Mouse (Mus musculus): ENCODE measurements around the gene Ldlrad3. TPM values are rescaled to one million over a fixed set of nuclear protein-coding genes. Genes with fewer than 3 reads are reported as not detected.
A peak's percentile ranks its signal among the peaks of the same experiment; 100 is the strongest.

The Ldlrad3 gene
- polyA plus RNA-seq, 1 experiment from 2014 or later, result 24.6 TPM

DNA sequence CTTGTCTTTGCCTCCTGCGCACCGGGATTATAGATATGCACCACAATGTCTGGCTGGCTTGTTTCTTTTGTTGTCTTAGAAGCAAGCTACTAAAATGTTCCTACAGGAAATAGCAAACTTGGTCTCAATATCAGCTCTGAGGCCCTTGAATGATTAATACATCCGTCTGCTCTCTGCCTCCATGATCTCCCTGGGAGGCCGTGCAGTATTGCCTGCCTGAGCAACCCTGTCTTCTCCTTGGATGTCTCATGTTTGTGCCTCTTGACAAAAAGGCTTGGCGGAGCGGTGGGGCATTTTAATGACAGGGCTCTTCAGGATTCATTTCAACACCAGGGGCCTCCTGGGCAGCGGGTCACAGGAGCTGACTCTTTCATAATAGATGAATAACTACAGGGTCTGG, 219.0 kb downstream of the Ldlrad3 start:
- Histone ChIP-seq H3K9ac (ENCODE audit: low read depth, low read length) (no peak overlapping the region), H3K4me3 (ENCODE audit: low read length) (no peak overlapping the region), H3K9me3 (ENCODE audit: control insufficient read depth, low read length) (no peaks in the 10 kb centered on the region), H3K27me3 (replicated peaks; ENCODE audit: control insufficient read depth, insufficient read depth, low read length) (no peaks in the 10 kb centered on the region), H3K36me3 (ENCODE audit: control insufficient read depth, insufficient read depth, low read length) (no peaks in the 10 kb centered on the region), H3K4me1 (ENCODE audit: control insufficient read depth, insufficient read depth, low read depth, low read length) (peaks cover 8% of the 10 kb centered on the region), H3K4me2 (ENCODE audit: low read length) (no peak overlapping the region), H3K27ac (ENCODE audit: low read depth, low read length) (no peak overlapping the region)
- ATAC-seq, result no peak
- 32% methylated on average over 7 of the region's 7 CpGs for WGBS

DNA sequence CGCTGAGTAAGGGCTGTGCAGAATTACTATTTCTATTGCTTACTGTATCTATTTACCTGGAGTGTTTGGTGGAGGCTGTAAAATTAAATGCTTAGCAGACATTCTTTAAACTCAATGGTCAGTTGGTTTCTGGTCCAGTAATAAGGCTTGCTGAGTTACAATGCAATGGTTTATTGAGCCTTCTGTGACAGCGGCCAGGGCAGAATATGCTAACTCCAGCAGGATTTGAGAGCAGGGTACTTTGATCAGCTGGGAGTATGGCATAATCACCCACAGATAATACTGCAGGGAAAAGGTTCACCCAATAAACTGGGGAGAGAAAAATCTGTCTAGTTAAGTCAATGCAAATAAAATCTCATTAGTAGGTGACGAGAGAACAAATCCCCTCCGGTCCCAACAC, 220.2 kb downstream of the Ldlrad3 start:
- H3K4me2 ChIP-seq (ENCODE audit: low read length), result no peak overlapping the region
- WGBS, result 62% methylated on average over 4 of the region's 4 CpGs
- H3K27ac ChIP-seq (ENCODE audit: low read depth, low read length), result no peak overlapping the region
- H3K36me3 ChIP-seq (ENCODE audit: control insufficient read depth, insufficient read depth, low read length), result no peaks in the 10 kb centered on the region
- no peak overlapping the region for H3K9ac ChIP-seq (ENCODE audit: low read depth, low read length)
- no peak for ATAC-seq
- H3K4me3 ChIP-seq (ENCODE audit: low read length), result no peak overlapping the region
- H3K4me1 ChIP-seq (ENCODE audit: control insufficient read depth, insufficient read depth, low read depth, low read length), result peaks cover 9% of the 10 kb centered on the region
- no peaks in the 10 kb centered on the region for H3K9me3 ChIP-seq (ENCODE audit: control insufficient read depth, low read length)
- no peaks in the 10 kb centered on the region for H3K27me3 ChIP-seq (replicated peaks; ENCODE audit: control insufficient read depth, insufficient read depth, low read length)

DNA sequence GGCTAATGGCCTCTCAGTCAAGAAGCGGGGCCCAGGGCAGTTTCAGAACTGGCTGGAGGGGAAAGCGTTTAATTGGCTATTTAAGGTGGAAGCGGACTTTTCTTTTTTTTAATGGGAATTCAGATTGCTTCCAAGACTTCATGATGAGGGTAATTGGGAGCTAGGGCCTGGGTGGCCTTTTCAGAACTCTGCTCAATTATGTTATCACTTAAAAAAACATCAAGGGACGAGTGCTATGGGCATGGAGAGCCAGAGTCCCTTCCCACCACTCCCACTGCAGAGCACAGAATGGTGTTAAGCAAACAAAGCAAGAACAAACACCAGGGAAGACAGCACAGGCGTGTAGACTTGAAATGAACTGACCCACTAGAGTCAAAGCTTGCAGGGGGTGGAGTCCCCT, 220.7 kb downstream of the Ldlrad3 start:
- Histone ChIP-seq H3K4me2 (ENCODE audit: low read length) (no peak overlapping the region), H3K9ac (ENCODE audit: low read depth, low read length) (no peak overlapping the region), H3K4me3 (ENCODE audit: low read length) (no peak overlapping the region), H3K4me1 (ENCODE audit: control insufficient read depth, insufficient read depth, low read depth, low read length) (peaks cover 14% of the 10 kb centered on the region), H3K9me3 (ENCODE audit: control insufficient read depth, low read length) (no peaks in the 10 kb centered on the region), H3K36me3 (ENCODE audit: control insufficient read depth, insufficient read depth, low read length) (no peaks in the 10 kb centered on the region), H3K27me3 (replicated peaks; ENCODE audit: control insufficient read depth, insufficient read depth, low read length) (no peaks in the 10 kb centered on the region), H3K27ac (ENCODE audit: low read depth, low read length) (no peak overlapping the region)
- ATAC-seq, result no peak
- 39% methylated on average over 5 of the region's 5 CpGs for WGBS

DNA sequence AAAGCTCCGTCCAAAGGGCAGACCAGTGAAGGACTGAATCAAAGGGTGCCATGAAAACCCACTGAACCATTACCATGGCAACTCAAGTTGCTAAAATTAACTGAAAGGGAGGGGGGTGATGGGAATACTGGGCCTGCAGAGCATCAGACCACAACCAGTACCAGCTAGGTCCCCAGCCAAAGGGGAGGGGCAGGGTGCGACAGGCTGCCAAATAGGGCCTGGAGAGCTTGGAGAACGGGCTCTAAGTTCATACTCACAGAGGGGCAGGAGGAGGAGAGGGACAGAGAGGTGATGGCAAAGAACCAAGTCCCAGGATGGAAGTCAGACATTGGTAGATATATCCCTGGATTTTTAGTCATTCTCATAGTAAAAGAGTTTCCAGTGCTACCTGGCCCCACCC, 222.8 kb downstream of the Ldlrad3 start:
- ATAC-seq, result peak; percentile 19; the same call in 1 of the 2 replicates
- H3K4me1 ChIP-seq (ENCODE audit: control insufficient read depth, insufficient read depth, low read depth, low read length), result peaks cover 17% of the 10 kb centered on the region
- H3K36me3 ChIP-seq (ENCODE audit: control insufficient read depth, insufficient read depth, low read length), result no peaks in the 10 kb centered on the region
- no peak overlapping the region for H3K4me2 ChIP-seq (ENCODE audit: low read length)
- H3K9ac ChIP-seq (ENCODE audit: low read depth, low read length), result no peak overlapping the region
- H3K27me3 ChIP-seq (replicated peaks; ENCODE audit: control insufficient read depth, insufficient read depth, low read length), result no peaks in the 10 kb centered on the region
- H3K27ac ChIP-seq (ENCODE audit: low read depth, low read length), result no peak overlapping the region
- 50% methylated on average over 3 of the region's 3 CpGs for WGBS
- H3K9me3 ChIP-seq (ENCODE audit: control insufficient read depth, low read length), result no peaks in the 10 kb centered on the region
- H3K4me3 ChIP-seq (ENCODE audit: low read length), result no peak overlapping the region

DNA sequence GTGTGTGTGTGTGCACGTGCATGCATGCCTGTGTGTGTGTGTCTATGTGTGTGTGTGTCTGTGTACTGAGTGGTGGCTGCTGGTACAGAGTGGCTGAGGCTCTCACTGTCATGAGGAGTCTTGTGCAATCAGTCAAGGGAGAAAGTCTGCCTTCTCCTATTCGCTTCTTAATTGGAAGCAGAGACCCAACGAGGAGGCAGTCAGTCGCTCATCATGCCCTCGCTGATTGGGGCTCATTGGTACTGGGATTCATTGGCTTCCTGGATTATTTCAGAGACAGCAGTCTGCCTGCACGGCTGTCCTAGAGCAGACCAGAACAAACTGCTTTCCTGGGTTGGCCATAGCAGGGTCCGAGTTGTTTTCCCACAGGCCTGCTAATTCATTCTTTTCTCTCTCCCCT, 223.8 kb downstream of the Ldlrad3 start:
- H3K4me3 ChIP-seq (ENCODE audit: low read length), result no peak overlapping the region
- ATAC-seq, result 0 out of 2 replicates have a peak, but pooled peaks have one; percentile 17
- 68% methylated on average over 7 of the region's 7 CpGs for WGBS
- H3K36me3 ChIP-seq (ENCODE audit: control insufficient read depth, insufficient read depth, low read length), result no peaks in the 10 kb centered on the region
- H3K27me3 ChIP-seq (replicated peaks; ENCODE audit: control insufficient read depth, insufficient read depth, low read length), result no peaks in the 10 kb centered on the region
- no peaks in the 10 kb centered on the region for H3K9me3 ChIP-seq (ENCODE audit: control insufficient read depth, low read length)
- H3K4me1 ChIP-seq (ENCODE audit: control insufficient read depth, insufficient read depth, low read depth, low read length), result peaks cover 14% of the 10 kb centered on the region
- no peak overlapping the region for H3K9ac ChIP-seq (ENCODE audit: low read depth, low read length)
- H3K27ac ChIP-seq (ENCODE audit: low read depth, low read length), result no peak overlapping the region
- H3K4me2 ChIP-seq (ENCODE audit: low read length), result no peak overlapping the region

DNA sequence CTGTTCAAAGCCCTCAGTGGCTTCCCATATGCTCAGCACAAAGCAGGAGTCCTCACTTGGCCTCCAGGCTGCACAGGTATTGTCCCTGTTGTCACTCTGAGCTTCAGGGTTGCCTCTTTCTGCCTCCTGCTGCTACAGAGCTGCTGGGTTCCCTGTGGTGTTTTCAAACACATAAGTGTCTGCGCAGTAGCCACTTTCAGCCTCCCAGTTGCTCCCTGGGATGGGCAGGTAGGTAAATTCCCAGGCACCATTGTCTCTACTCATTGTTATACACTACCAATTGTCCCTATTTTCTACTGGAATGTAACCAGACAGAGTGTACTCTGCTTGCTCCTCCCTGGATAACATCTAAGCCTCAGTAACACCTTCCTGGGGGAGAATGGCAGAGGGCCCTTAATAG, 224.8 kb downstream of the Ldlrad3 start:
- Histone ChIP-seq H3K9ac (ENCODE audit: low read depth, low read length) (no peak overlapping the region), H3K27ac (ENCODE audit: low read depth, low read length) (no peak overlapping the region), H3K4me1 (ENCODE audit: control insufficient read depth, insufficient read depth, low read depth, low read length) (peaks cover 16% of the 10 kb centered on the region)

DNA sequence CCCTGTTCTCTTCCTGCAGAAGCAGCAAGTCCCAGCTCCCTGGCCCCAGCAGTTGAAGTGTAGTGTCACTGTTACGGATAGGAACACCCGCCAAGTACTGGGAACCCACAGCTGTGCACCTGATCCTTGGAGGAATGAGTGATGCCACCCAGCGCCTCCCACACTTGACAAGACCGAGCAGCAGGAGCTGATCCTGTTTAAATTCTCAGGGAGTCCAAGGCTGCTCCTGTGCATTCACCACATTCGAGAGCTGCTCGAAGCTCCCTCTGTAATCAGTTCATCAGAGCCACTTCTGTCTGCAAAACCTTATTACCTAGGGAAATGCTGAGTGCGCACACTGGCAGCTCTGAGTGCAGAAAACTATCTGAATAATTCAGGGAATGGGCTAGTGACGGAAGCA, 225.5 kb downstream of the Ldlrad3 start:
- Histone ChIP-seq H3K36me3 (ENCODE audit: control insufficient read depth, insufficient read depth, low read length) (no peaks in the 10 kb centered on the region), H3K4me3 (ENCODE audit: low read length) (no peak overlapping the region), H3K27ac (ENCODE audit: low read depth, low read length) (no peak overlapping the region), H3K9me3 (ENCODE audit: control insufficient read depth, low read length) (no peaks in the 10 kb centered on the region), H3K9ac (ENCODE audit: low read depth, low read length) (no peak overlapping the region), H3K4me2 (ENCODE audit: low read length) (no peak overlapping the region), H3K27me3 (replicated peaks; ENCODE audit: control insufficient read depth, insufficient read depth, low read length) (no peaks in the 10 kb centered on the region), H3K4me1 (ENCODE audit: control insufficient read depth, insufficient read depth, low read depth, low read length) (peaks cover 17% of the 10 kb centered on the region)
- 61% methylated on average over 8 of the region's 8 CpGs for whole genome bisulfite sequencing
- peak; percentile 34; the same call in 1 of the 2 replicates for ATAC-seq

More for the DNA sequence above, 224.8 kb downstream of the Ldlrad3 start:
- H3K9me3 ChIP-seq (ENCODE audit: control insufficient read depth, low read length), result no peaks in the 10 kb centered on the region
- H3K27me3 ChIP-seq (replicated peaks; ENCODE audit: control insufficient read depth, insufficient read depth, low read length), result no peaks in the 10 kb centered on the region
- 70% methylated on average over 1 of the region's 1 CpGs for WGBS
- no peak overlapping the region for H3K4me3 ChIP-seq (ENCODE audit: low read length)
- no peak overlapping the region for H3K4me2 ChIP-seq (ENCODE audit: low read length)
- no peaks in the 10 kb centered on the region for H3K36me3 ChIP-seq (ENCODE audit: control insufficient read depth, insufficient read depth, low read length)
- ATAC-seq, result no peak

DNA sequence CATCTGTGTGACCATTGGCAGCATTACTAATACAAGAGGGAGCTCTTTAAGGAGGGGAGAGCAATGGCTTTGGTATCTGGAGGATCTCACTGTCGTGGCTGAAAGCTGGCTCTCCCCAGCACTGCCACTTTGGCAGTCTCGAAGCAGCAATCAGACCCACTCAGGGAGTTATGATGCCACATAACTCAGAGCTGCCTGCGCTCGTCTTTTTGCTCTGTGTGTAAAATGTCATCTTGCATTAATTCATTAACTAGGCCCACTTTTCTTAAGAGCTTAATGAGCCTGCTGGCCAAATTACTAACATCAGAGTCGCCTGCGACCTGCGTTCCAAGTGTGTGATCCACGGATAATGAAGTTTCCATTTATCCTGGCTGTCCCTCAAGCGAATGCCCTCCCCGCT, 230.1 kb downstream of the Ldlrad3 start:
- no peak for ATAC-seq
- Histone ChIP-seq H3K4me2 (ENCODE audit: low read length) (no peak overlapping the region), H3K36me3 (ENCODE audit: control insufficient read depth, insufficient read depth, low read length) (no peaks in the 10 kb centered on the region), H3K4me1 (ENCODE audit: control insufficient read depth, insufficient read depth, low read depth, low read length) (peaks cover 17% of the 10 kb centered on the region), H3K27ac (ENCODE audit: low read depth, low read length) (no peak overlapping the region), H3K4me3 (ENCODE audit: low read length) (no peak overlapping the region), H3K9ac (ENCODE audit: low read depth, low read length) (no peak overlapping the region), H3K27me3 (replicated peaks; ENCODE audit: control insufficient read depth, insufficient read depth, low read length) (no peaks in the 10 kb centered on the region), H3K9me3 (ENCODE audit: control insufficient read depth, low read length) (no peaks in the 10 kb centered on the region)
- 47% methylated on average over 10 of the region's 10 CpGs for WGBS

DNA sequence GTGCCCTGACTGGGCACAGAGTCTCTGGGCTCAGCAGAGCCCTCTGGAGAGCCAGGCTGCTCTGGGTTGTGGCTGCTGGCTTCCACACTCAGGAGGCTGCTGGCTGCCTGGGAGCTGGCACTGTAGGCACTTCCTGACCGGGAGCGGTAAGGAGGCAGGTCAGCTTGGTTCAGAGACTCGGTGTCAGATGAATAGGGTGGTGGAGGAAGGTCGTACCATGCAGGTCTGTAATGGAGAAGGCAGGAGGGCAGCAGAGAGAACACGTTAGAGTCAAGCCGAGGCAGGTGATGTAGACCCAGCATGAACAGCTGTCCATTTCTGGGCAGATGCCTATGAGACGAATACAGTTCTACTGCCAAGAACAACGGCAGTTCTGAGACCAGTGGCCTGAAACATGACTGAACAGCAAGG, 233.2 kb downstream of the Ldlrad3 start:
- Histone ChIP-seq H3K4me2 (ENCODE audit: low read length) (no peak overlapping the region), H3K4me1 (ENCODE audit: control insufficient read depth, insufficient read depth, low read depth, low read length) (peaks cover 8% of the 10 kb centered on the region), H3K9ac (ENCODE audit: low read depth, low read length) (no peak overlapping the region), H3K4me3 (ENCODE audit: low read length) (no peak overlapping the region), H3K9me3 (ENCODE audit: control insufficient read depth, low read length) (no peaks in the 10 kb centered on the region), H3K27ac (ENCODE audit: low read depth, low read length) (no peak overlapping the region), H3K36me3 (ENCODE audit: control insufficient read depth, insufficient read depth, low read length) (no peaks in the 10 kb centered on the region), H3K27me3 (replicated peaks; ENCODE audit: control insufficient read depth, insufficient read depth, low read length) (no peaks in the 10 kb centered on the region)
- 81% methylated on average over 8 of the region's 8 CpGs for WGBS
- peak; percentile 31 for ATAC-seq
